Mouse (Mus musculus) bone marrow, adult 2 months (tissue): Measurements from ENCODE around the gene Dnajc25.

Experiments used
- CTCF ChIP-seq: fragments of 200-500 bp; IDR thresholded peaks from 2 replicates; pipeline ENCODE4 v1.5.1; 2011; ENCODE audit warnings: low read length, control low read depth; ENCODE audit not compliant: control insufficient read depth, insufficient read depth
- POLR2A ChIP-seq: fragments of 200-500 bp; IDR thresholded peaks from 2 replicates; pipeline ENCODE4 v1.6.1; 2011; ENCODE audit warnings: low read depth, mild to moderate bottlenecking, control low read depth, low read length, borderline replicate concordance; ENCODE audit not compliant: control insufficient read depth

DNA sequence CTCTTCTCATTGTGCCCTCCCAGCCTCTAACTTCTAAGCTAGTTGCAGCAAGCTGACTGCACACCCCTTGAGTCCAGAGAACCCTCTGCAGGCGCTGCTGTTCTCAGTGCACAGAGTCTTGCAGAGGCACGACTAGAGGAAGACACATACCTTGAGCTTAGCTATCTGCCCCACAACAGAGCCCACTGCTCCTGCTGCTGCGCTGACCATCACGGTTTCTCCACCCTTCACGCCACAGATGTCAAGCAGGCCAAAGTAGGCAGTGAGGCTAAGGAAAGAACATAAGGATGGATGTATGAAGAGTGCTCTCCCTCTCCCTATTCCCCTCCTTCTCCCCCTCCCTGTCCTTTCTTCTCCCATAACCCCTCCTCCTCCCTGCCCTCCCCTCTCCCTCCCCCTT, 19.2 kb upstream of the Dnajc25 start:
- no peak for TF ChIP-seq POLR2A
- TF ChIP-seq CTCF: no peak
